Mouse (Mus musculus) kidney, postnatal 10 days (tissue): ENCODE results near the gene Nsd1.

ENCODE experiments used
- DNase-seq: peaks from one replicate; pipeline ENCODE4 v3.0.0; 2021; ENCODE audit warnings: mixed read lengths

The Nsd1 gene

DNA sequence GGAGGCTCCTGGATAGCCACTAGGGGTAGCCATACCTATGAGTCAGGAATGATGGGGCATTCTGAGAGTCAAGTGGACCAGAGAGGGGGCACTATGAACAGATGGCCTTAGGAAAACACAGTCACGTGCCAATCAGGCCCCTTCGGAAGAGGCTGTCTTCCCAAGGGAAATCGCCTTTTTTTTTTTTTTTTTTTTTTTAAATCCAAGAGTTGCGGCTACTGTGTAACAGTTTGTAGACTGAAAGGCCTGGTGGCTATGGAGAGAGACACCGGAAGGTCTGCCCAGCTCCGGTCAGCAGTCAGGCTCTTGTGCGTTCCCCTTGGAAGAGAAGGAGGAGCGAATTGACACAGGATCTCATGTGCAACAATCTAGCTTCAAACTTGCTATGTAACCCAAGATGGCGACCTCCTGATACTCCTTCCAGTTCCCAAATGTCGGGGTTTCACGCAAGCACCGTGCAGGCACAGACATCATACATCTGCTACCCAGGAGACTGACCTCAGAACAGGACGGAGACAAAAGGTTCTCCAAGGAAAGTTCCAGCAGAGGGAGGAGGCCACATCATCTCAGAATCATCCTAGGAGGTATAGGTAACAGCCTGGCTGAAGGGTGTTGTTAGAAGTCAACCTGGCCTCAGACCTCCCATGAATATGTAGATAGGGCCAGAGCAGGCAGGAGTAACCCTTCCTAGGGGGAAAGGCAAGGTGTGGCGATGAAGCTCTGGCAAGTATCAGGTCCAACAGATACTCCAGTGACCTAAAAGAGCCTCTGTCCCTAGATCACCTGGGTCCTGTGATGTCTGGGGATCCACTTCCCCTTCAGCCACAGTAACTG is 121.2 kb downstream of the Nsd1 start:
- DNase-seq: no peak

DNA sequence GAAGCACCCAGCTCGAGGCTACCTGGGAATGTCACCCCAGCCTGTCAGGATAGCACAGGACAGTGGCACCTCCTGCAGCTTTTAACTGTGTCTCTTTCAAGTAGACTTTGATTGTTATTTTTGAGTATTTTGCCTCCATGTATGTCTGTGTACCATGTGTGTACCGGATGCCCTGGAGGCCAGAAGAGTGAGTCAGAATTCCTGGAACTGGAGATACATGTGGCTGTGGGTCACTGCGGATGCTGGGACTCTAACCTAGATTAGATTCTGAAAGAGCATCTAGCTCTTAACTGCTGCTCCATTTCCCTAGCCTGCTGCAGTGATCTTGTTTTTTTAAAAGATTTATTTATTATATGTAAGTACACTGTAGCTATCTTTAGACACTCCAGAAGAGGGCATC is 122.7 kb downstream of the Nsd1 start:
- DNase-seq: no peak

DNA sequence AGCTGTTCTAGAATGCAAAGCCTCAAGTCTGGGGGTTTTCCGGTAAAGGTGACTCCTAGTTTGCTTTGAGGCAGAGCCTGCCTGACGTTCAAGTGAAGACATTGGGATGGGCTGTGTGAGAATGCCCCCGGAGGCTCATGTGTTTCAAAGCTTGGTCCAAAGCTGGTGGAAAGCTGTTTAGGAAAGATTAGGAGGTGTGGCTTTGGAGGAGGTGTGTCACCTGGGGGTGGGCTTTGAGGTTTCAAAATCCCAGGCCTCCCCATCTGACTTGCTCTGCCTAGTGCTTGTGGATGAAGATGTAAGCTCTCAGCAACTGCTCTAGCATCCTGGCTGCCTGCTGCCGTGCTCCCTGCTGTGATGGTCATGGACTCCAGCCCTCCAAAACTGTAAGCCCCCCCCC is 126.1 kb downstream of the Nsd1 start:
- DNase-seq: no peak

DNA sequence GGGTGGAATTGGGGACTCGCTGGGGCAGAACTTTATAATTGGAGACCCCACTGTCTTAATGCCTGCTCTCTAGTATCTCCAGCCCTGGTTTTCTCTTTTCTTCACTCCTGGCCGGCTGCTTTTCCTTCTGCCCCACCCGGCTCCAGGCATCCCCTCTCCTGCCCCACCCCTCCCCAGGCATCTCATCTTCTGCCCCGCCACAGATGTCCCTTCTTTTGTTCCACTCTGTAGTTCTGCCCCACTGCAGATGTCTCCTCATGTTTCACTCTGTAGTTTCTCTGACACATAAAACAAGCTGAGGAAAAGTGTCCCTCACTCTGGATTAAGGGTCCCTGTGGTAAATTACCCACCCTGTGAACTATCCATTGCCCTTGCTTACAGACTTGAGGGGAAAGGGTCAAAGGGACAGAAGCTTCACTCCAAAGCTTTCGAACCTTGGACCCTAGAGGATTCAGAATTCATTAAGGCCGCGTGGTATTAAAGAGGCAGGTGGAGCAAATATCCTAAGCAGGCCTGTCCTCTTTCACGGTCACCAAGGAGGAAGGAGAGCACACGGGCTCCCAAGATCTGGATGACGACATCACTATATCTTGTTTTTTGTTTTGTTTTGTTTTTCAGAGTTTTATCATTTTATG is 127.9 kb downstream of the Nsd1 start:
- no peak for DNase-seq

DNA sequence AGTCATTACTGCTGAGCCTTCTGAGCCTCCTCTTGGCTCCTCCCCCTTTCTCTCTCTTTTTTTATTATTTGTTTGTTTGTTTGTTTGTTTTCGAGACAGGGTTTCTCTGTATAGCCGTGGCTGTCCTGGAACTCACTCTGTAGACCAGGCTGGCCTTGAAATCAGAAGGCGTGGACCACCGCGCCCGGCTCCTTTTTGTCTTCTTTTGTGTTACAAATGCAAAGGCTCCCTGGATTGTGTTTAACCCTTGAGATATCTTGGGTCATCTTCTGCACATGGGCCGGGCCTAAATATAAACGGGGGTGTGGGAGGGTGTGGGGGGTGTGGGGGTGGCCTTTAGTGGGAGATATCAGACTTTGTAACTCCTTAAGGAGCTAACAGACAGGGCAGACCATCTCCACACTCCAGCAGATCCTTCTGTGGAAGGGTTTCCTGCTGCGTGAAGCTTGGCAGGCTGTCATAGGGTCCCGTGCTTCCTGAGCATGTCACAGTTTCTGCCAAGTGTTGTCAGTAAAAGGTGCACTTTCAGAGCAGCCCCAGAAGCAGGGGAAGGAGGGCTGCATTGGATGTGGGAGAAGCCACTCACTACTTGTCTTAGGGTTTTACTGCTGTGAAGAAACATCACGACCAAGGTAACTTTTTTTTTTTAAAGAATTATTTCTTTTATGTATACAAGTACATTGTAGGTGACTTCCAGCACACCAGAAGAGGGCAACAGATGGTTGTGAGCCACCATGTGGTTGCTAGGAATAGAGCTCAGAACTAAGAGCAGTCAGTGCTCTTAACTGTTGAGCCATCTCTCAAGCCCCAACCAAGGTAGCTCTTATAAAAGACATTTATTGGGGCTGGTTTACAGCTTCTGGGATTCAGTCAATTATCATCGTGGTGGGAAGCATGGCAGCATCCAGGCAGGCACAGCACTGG is 128.8 kb downstream of the Nsd1 start:
- no peak for DNase-seq

DNA sequence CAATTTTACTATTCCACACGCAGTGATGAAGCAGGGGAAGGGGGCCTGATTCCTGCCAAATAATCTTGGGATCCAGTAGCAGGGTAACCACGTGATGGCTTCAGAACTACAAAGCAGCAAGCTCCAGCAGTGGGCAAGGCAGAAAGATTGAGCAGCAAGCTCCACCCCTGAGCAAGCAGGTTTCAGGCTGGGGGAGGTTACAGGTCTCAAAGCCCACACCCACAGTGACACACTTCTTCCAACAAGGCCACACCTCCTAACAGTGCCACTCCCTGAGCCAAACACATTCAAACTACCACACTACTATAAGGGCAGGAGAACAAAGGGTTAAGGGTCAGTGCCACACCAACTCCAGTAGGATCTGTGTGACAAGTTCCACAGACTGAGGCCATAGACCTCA is 129.7 kb downstream of the Nsd1 start:
- DNase-seq: no peak

DNA sequence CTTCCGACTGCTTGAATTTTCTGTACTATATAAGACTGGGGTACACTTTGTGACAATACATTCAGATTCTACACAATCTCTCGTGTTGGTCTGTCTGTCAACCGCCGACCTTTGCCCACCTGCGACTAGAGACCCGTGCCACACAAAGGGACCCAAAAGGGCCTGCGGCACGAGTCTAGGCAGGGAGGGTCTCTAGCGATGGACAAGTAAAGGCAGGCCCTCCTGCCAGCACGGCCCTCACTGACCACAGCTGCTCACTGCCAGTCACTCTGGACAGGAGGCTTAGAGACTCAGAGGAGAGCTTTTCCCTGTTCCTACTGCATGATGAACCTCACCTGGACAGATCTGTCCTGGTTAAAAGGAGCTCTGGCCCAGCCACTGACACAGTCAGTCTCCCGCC is 132.9 kb downstream of the Nsd1 start:
- DNase-seq: no peak

DNA sequence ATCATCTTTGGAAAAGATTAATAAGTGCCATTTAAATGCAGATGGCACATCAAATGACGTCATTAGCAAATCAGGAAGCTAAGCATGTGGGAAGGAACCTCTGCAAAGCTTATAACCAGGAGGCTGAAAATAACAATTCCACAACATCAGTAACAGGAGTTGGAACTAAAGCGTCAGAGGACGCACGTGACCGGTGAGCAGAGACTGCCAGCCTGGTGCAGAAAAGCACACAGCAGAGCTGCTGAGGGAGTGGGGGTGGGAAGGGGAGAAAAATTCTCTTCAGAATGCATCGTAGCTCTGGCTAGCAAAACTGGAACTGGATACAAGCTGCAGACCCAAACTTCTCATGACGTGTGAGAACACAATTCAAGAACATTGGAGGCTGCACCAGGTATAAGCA is 134.7 kb downstream of the Nsd1 start:
- DNase-seq: no peak

DNA sequence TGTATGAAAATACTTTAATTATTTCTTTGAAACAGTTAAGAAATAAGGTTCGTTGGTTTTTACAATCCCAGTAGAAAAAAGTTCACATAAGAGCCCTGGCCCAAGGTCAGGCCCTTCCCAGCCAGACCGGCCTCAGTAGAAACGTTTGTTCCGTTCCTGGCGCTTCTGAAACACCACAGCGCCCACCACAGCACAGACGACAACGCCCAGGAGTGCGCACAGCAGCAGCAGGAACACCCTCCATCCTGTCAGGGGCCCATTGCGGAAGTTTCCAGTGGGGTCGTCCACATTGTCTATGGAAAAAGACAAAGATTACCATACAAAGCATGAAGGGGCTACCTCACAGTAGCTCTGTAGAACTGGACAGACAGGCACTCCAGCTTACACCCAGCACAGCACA is 137.2 kb downstream of the Nsd1 start:
- no peak for DNase-seq

DNA sequence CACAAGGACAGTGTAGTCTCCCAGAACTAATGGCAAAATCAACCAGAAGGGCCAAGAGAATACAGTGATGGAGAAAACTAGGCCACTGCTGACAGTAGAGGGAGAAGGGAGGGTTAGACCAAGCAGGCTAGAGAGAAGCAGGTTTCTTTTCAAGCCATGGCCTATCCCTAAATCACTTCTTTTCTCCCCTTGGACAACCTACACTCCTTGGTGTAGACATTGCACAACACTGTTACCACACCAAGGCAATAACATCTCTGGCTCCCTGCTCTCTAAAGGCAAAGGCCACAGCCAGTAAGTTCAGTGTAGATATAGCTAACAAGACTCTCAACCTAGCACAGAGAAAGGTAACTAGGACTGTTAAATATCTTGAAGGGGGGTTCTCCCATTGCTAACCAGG is 151.6 kb downstream of the Nsd1 start:
- no peak for DNase-seq

DNA sequence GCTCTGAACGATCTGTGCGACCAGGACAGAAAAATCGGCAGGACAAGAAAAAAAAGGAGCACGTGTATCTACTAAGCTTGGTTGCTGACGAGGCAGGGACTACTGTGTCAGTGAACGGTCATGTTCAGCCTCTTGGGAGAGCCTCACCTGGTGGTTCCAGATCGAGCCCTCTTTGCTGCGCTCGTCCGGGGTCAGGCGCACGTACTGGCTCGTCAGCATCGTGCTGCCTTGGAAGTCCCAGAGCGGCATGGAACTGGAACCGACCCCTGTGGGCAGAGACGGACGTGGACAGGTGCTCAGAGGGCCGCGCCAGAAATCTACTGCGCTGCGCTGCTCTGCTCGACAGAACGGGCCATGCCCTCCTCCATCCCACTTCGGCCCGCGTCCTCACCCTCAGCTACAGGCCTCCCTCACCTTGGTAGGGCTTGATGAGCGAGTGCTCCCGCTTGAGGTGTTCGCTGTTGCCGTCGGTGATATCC is 152.4 kb downstream of the Nsd1 start:
- DNase-seq: no peak

DNA sequence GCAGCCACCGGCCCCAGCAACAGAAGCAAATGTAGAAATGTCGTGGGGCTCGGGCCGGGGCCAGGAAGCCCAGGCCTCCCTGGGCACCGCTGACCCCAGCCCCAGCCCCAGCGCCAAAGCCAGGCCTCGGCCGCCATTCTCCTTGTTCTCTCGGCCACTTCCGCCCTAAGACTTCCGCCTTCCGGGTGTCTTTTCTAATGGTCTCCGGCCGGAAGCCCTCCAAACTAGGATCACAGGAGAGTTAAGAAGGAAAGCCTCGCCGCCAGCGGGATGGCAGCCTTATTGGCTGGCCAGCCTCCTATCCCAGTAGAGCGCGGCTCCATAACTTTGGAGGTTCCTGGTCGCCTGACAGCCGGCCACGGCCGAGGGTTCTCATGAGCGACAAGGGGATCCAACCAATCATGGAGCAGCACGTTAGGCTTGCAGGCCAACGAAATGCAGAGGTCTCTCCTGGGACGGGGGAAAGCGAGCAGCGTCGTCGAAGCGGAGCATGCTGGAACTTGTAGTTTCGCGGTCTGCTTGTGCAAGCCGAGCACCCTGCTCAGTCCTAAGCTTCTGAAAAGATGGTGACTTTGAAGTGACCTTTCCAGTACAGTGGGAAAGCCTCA is 153.0 kb downstream of the Nsd1 start, which contains the start of gene Lman2:
Gene Lman2 (minus strand): TSS at position 331 of the 608 bp plus-strand sequence.
- peak; percentile 97 for DNase-seq
